8 mouse cellular contexts compared by ENCODE assay signal in the genomic region with DNA sequence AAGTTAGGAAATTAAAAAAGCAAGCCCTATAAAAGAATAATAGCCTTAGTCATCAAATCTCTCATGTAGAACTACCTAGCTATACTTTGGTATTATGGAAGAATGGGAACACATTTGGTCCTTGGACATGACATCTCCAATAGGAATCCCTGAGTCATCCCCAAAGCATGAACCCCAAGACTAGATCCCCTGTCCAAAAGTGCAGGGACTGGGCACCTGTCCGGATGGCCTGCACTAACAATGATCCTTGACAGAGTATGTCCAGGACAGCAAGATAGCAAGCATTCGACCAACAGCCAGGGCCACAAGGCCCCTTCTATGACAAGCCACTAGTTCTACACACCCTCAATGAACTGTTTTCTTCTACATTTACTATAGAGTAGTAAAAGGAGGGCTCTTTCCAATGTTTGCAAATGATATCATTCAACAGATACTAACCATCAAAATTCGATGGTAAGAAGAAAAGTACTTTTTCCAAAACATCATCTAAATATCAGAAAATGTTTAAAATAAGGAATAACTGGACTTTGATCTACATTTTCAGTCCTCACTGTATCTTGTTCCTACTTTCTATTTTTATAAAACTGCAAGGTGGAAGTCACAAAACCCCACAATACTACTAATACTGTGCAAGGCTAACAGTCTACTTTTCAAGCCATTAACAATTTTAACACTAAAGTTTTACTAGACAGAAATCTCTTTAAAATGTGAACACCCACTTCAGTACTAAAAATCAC. TPM values are rescaled to one million over a fixed set of nuclear protein-coding genes. Genes with fewer than 3 reads are reported as not detected.
DNase-seq lines count a peak whose midpoint lies in the region; ATAC-seq and TF ChIP-seq lines count a peak whose summit lies in the region.

No protein-coding gene starts in this region.

- peak overlapping the region; percentile 61 for H3K4me2 ChIP-seq in embryonic facial prominence, embryonic 14.5 days (ENCODE audit: low read depth, low read length)
- peak overlapping the region; percentile 67 for H3K4me2 ChIP-seq in neural tube, embryonic 15.5 days

- peak overlapping the region; percentile 99 for H3K4me3 ChIP-seq in lung, adult 2 months (replicated peaks; ENCODE audit: extremely low read depth, low read depth, low read length)
- peak overlapping the region; percentile 97 for H3K4me3 ChIP-seq in embryonic facial prominence, embryonic 14.5 days (ENCODE audit: low read depth, low read length)
- H3K4me3 ChIP-seq in limb, embryonic 10.5 days = peak overlapping the region; percentile 93
- peak overlapping the region; percentile 98 for H3K4me3 ChIP-seq in neural tube, embryonic 15.5 days (replicated peaks)

- no peaks in the 10 kb centered on the region for H3K36me3 ChIP-seq in embryonic facial prominence, embryonic 14.5 days (ENCODE audit: control insufficient read depth, insufficient read depth, low read length)
- H3K36me3 ChIP-seq in limb, embryonic 10.5 days = no peaks in the 10 kb centered on the region
- H3K36me3 ChIP-seq in neural tube, embryonic 15.5 days = no peaks in the 10 kb centered on the region

- ATAC-seq in embryonic facial prominence, embryonic 14.5 days (ENCODE audit: low read depth) = no peak
- ATAC-seq in neural tube, embryonic 15.5 days (ENCODE audit: low FRiP score) = no peak

- peaks cover 28% of the 10 kb centered on the region for H3K4me1 ChIP-seq in lung, adult 2 months (ENCODE audit: control insufficient read depth, insufficient read depth, low read length)
- H3K4me1 ChIP-seq in embryonic facial prominence, embryonic 14.5 days (ENCODE audit: control insufficient read depth, insufficient read depth, low read length) = peaks cover 12% of the 10 kb centered on the region
- peaks cover 18% of the 10 kb centered on the region for H3K4me1 ChIP-seq in limb, embryonic 10.5 days
- peaks cover 18% of the 10 kb centered on the region for H3K4me1 ChIP-seq in neural tube, embryonic 15.5 days

- TF ChIP-seq POLR2A in lung, adult 2 months (IDR thresholded peaks at IDR 0.05; ENCODE audit: borderline replicate concordance, extremely low read depth, low read depth, low read length) = no peak

- no peak overlapping the region for H3K27ac ChIP-seq in embryonic facial prominence, embryonic 14.5 days (replicated peaks; ENCODE audit: low read depth, low read length)
- H3K27ac ChIP-seq in limb, embryonic 10.5 days = no peak overlapping the region
- H3K27ac ChIP-seq in neural tube, embryonic 15.5 days (replicated peaks) = peak overlapping the region; percentile 98; the same call in 1 of the 2 replicates

- peak overlapping the region; percentile 97 for H3K9ac ChIP-seq in embryonic facial prominence, embryonic 14.5 days (ENCODE audit: low read depth, low read length)
- peak overlapping the region; percentile 100; the same call in 1 of the 2 replicates for H3K9ac ChIP-seq in neural tube, embryonic 15.5 days (replicated peaks)

- TF ChIP-seq CTCF in lung, adult 2 months (IDR thresholded peaks at IDR 0.05; ENCODE audit: insufficient read depth, low read length) = no peak

- no peaks in the 10 kb centered on the region for H3K27me3 ChIP-seq in embryonic facial prominence, embryonic 14.5 days (replicated peaks; ENCODE audit: control insufficient read depth, insufficient read depth, low read length)
- no peaks in the 10 kb centered on the region for H3K27me3 ChIP-seq in limb, embryonic 10.5 days (ENCODE audit: low read depth, poor library complexity, severe bottlenecking)
- H3K27me3 ChIP-seq in neural tube, embryonic 15.5 days (replicated peaks) = no peaks in the 10 kb centered on the region

- 25% methylated on average over 3 of the region's 3 CpGs for WGBS in lung, adult 2 months
- WGBS in embryonic facial prominence, embryonic 14.5 days = 71% methylated on average over 3 of the region's 3 CpGs
- 77% methylated on average over 3 of the region's 3 CpGs for WGBS in limb, embryonic 10.5 days
- WGBS in neural tube, embryonic 15.5 days = 63% methylated on average over 3 of the region's 3 CpGs

- DNase-seq in lung, adult 2 months = no peak
- DNase-seq in lung, adult 18-20 months = no peak
- DNase-seq in embryonic facial prominence, embryonic 14.5 days (ENCODE audit: low spot score) = no peak
- DNase-seq in limb, embryonic 10.5 days (ENCODE audit: low spot score) = no peak
- DNase-seq in embryo, embryonic 10 days (ENCODE audit: low spot score) = no peak
- DNase-seq in thymus, postnatal 25 days = no peak
- DNase-seq in retina, embryonic 14.5 days (ENCODE audit: low spot score) = no peak

- no peaks in the 10 kb centered on the region for H3K9me3 ChIP-seq in embryonic facial prominence, embryonic 14.5 days (ENCODE audit: control insufficient read depth, low read length)
- H3K9me3 ChIP-seq in limb, embryonic 10.5 days (replicated peaks) = no peaks in the 10 kb centered on the region
- no peaks in the 10 kb centered on the region for H3K9me3 ChIP-seq in neural tube, embryonic 15.5 days (replicated peaks)

RNA-seq across cellular contexts. Expression of a gene that starts 2.0 kb away (rescaled TPM):
- polyA plus RNA-seq in lung, adult 2 months (2012; rRNA removed) = 76.7 and 85.2 TPM in 2 replicates
- 26.1 and 30.0 TPM in 2 replicates for polyA plus RNA-seq in embryonic facial prominence, embryonic 14.5 days (2014; fragmentation: Nextera tagmentation; extraction: Ambion mirVana)
- polyA plus RNA-seq in limb, embryonic 10.5 days (2016; fragmentation: Nextera tagmentation; extraction: Ambion mirVana) = 24.6 and 25.2 TPM in 2 replicates
- 21.8 TPM in 2 replicates for polyA plus RNA-seq in neural tube, embryonic 15.5 days (2015; fragmentation: Nextera tagmentation; extraction: Ambion mirVana)
